Mouse (Mus musculus) T-cell, adult 66 days (primary cell): ENCODE data around the gene Kcnn4. TPM values are rescaled to one million over a fixed set of nuclear protein-coding genes. Genes with fewer than 3 reads are reported as not detected.

Experiments used
- total RNA-seq, 2 experiments: library from RNA; stranded (reverse); gene quantifications; 3 replicates in 1 of 2; 4 replicates in 1 of 2; pipeline ENCODE4 v1.2.4; 2023

Gene Kcnn4
- 100 to 1,000 TPM; 172 to 196 TPM for total RNA-seq

GRCm38 (mm10) chr7:24369731-24370541 lies at the start of gene Kcnn4:
Gene Kcnn4, plus strand, starts transcription at chr7:24370263.

GRCm38 (mm10) chr7:24333304-24333986 lies 36.6 kb upstream of the Kcnn4 start, which contains the start of gene Tescl:
Gene Tescl, minus strand, starts transcription at chr7:24333936.

GRCm38 (mm10) chr7:24348896-24349295 lies 21.2 kb upstream of the Kcnn4 start, which contains the start of gene Lypd5:
Gene Lypd5, plus strand, starts transcription at chr7:24349196.

GRCm38 (mm10) chr7:24399256-24400081 lies 29.4 kb downstream of the Kcnn4 start, which contains the start of gene Smg9:
Gene Smg9, plus strand, starts transcription at chr7:24399619.

Other genes with a start within 250 kb of the Kcnn4 start
- gene Zfp235, start 236.1 kb upstream of the Kcnn4 start, total RNA-seq, result 10 to 100 TPM; 10.0 to 10.5 TPM
- under 1 TPM; 0.24 to 0.84 TPM for gene Zfp114, start 195.2 kb upstream of the Kcnn4 start, total RNA-seq
- gene Zfp111, start 158.8 kb upstream of the Kcnn4 start, total RNA-seq, result under 1 TPM; 0.18 to 0.29 TPM
- 1 to 10 TPM; 4.1 to 6.1 TPM for gene Zfp109, start 132.7 kb upstream of the Kcnn4 start, total RNA-seq
- under 1 TPM; 0.55 to 0.59 TPM for gene Zfp108, start 115.5 kb upstream of the Kcnn4 start, total RNA-seq
- 1 to 10 TPM; 1.8 to 2.8 TPM for gene Zfp93, start 99.8 kb upstream of the Kcnn4 start, total RNA-seq
- gene Zfp61, start 69.0 kb upstream of the Kcnn4 start, total RNA-seq, result 10 to 100 TPM; 13.8 to 15.5 TPM
- 1 to 10 TPM; 6.0 to 6.6 TPM for gene Zfp94, start 53.6 kb upstream of the Kcnn4 start, total RNA-seq
- gene Tescl, start 36.3 kb upstream of the Kcnn4 start, total RNA-seq, result not detected
- not detected for gene Lypd5, start 21.1 kb upstream of the Kcnn4 start, total RNA-seq
- 100 to 1,000 TPM; 117 to 120 TPM for gene Smg9, start 29.4 kb downstream of the Kcnn4 start, total RNA-seq
- 10 to 100 TPM in 1 of 2 experiments, 1 to 10 TPM in 1; 5.4 to 11.9 TPM for gene Irgc1, start 82.0 kb downstream of the Kcnn4 start, total RNA-seq
- gene Plaur, start 92.2 kb downstream of the Kcnn4 start, total RNA-seq, result 100 to 1,000 TPM; 116 to 136 TPM
- under 1 TPM in 1 of 2 experiments, not detected in 1; 0.26 TPM for gene Cadm4, start 111.8 kb downstream of the Kcnn4 start, total RNA-seq
- gene Zfp428, start 136.7 kb downstream of the Kcnn4 start, total RNA-seq, result 1 to 10 TPM in 1 of 2 experiments, under 1 TPM in 1; 0.90 to 1.2 TPM
- not detected for gene AC161166.1, start 142.2 kb downstream of the Kcnn4 start, total RNA-seq
- 10 to 100 TPM; 13.3 to 14.4 TPM for gene Irgq, start 160.4 kb downstream of the Kcnn4 start, total RNA-seq
- not detected for gene Pinlyp, start 175.9 kb downstream of the Kcnn4 start, total RNA-seq
- gene Xrcc1, start 176.0 kb downstream of the Kcnn4 start, total RNA-seq, result 10 to 100 TPM; 55.1 to 56.1 TPM
- 1 to 10 TPM; 4.1 to 7.9 TPM for gene Ethe1, start 217.3 kb downstream of the Kcnn4 start, total RNA-seq
- not detected for gene Zfp575, start 217.4 kb downstream of the Kcnn4 start, total RNA-seq
- gene Phldb3, start 240.5 kb downstream of the Kcnn4 start, total RNA-seq, result 1 to 10 TPM; 7.5 to 9.4 TPM